Mouse (Mus musculus): ENCODE measurements around the gene Stt3a. TPM values are rescaled to one million over a fixed set of nuclear protein-coding genes. Genes with fewer than 3 reads are reported as not detected.

The Stt3a gene
- 100 to 1,000 TPM in 1 of 2 experiments, 10 to 100 TPM in 1; 37.4 to 132 TPM for polyA plus RNA-seq (2012; fragmentation: generic; extraction: Trizol)

DNA sequence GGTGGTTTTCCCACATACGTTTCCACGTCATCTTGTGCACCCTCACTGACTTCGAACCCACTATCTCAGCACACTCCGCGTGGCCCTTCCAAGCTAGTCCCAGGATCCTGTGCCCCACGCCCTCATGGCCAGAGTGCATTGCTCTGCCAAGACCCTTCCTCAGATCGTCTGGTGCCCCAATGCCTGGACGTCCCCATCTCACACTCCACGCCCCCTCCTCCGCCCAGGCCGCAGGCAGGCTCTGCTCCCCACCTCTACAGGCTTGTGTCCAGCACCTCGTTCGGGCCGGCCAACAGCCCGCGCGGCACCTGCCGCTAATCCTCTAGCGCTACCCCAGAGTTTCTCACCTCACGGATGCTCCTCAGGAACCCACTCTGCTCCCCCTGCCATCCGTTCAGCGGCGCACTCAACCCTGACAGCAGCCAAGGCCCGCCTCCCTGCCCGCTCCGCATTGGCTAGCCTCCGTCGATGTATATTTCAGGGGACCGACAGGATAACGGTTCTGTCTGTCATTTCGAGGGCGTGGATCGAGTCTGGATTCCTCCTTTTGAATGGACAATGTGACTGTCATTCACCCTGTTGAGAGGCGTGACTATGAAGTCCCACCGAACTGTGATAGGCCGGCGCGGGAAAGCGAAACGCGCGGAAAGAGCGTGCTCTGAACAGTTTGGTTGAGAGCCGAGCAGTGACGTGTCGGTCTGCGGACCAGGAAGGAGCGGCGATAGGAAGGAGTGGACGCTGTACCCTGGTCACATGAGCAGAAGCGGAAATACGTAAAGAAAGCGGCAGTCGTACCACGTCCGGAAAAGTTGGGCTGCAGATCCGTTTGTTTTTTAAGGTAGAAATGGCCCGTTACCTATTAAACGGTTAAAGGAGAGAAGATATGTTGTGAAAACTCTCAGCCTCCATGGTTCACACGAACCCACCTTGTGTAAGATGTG, at the start of gene Stt3a:
Stt3a (minus strand) TSS at position 477 of the 941 bp plus-strand sequence.

DNA sequence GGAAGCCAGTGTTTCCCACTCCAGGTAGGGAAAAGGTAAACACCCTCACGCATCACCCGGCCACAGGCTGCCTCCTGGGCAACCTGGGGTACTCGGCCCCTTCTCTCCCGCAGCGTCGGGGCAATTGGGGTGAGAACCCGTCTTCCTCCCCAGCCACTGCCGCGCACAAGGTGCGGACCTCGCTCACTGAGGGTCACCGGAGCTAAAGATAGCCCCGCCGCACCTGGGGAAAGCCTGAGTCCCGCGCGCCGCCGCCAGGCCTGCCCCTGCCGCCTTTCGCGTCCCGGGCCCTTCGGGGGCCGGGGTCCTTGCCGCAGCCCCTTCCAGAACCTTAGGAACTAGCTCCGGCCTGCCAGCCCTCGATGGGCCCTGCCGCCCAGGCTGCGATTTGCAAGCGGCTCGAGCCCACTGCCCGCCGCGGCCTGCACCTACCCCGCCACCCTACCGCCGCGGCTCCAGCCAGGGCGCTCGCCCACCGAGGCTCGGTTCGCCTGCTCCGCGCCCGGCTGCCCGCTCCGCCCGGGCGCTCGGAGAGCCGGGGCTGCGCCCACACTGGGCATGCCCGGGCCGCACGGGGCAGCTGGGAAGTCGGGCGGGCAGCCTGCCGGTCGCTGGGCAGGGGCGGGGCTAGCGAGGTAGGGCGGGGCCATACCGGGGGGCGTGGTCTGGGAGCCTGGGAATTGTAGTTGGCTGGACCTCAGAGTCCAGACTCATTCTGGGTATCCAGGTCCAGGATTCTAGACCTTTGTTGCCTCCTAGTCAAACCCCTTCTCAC, 29.5 kb upstream of the Stt3a start, which contains the start of gene Ei24:
Ei24 (minus strand) TSS at position 613 of the 775 bp plus-strand sequence.

DNA sequence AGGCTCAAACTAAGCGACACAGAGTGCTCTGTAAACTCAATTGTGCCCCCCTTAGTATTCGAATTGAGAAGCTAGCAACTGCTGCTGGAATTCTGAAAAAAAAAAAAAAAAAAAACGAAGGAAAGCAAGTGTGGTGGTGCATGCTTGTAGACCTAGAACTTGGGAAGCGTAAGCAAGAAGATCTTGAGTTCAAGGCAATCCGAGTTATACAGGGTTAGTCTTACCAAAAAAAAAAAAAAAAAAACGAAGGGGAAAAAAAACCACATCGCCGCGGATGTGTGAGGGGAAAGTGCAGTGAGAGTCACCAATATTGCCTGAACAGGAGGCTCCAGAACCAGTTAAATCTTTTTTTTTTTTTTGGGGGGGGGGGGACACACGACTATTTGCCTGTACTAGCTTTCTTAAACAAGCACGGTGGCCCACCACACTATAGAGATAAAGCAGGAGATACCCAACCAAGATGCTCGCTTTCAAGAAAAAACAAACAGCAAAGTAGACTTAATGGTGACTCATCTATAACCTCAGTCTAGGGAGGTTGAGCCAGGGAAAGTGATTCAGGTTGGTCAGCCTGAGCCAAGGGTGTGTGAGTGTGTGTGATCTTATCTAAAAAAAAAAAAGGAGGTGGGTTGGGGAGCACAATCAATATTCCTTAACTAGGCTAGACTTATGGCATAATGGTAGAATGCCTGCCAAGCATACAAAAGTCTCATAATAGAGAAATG, 40.3 kb downstream of the Stt3a start, which contains the start of gene Chek1:
Chek1 (minus strand) TSS at position 32 of the 722 bp plus-strand sequence.

DNA sequence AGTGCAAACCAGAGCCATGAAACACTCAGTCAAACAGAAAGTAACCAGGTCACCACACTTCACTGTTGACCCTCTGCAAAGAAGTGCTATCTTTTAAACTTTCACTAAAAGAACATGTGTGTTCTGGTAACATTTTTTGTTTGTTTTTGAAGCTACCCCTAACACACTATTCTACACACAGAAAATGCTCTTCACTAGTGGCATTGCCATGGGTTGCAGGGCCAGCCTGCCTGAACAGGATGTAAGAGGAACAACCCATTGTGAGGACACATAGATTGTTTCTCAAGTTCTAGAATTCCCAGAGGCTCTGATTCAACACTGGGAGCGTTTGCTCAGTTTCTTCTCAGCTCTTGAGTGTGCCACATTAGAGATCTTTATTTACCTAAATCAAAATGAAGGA, 74.6 kb downstream of the Stt3a start, which contains the start of gene Acrv1:
Acrv1 (plus strand) TSS at position 301 of the 400 bp plus-strand sequence.

Other genes starting within 250 kb of the Stt3a start
- not detected for gene Gm5615, start 225.7 kb downstream of the Stt3a start, polyA plus RNA-seq (2012; fragmentation: generic; extraction: Trizol)
- gene Gm17689, start 185.0 kb downstream of the Stt3a start, polyA plus RNA-seq (2012; fragmentation: generic; extraction: Trizol), result not detected
- gene A630095E13Rik, start 124.3 kb downstream of the Stt3a start, polyA plus RNA-seq (2012; fragmentation: generic; extraction: Trizol), result under 1 TPM; 0.04 to 0.27 TPM
- not detected for gene Acrv1, start 74.5 kb downstream of the Stt3a start, polyA plus RNA-seq (2012; fragmentation: generic; extraction: Trizol)
- 1 to 10 TPM; 1.6 to 2.3 TPM for gene Chek1, start 40.6 kb downstream of the Stt3a start, polyA plus RNA-seq (2012; fragmentation: generic; extraction: Trizol)
- 10 to 100 TPM; 38.2 to 53.6 TPM for gene Ei24, start 29.7 kb upstream of the Stt3a start, polyA plus RNA-seq (2012; fragmentation: generic; extraction: Trizol)
- gene Fez1, start 54.2 kb upstream of the Stt3a start, polyA plus RNA-seq (2012; fragmentation: generic; extraction: Trizol), result 1 to 10 TPM in 1 of 2 experiments, under 1 TPM in 1; 0.44 to 3.0 TPM